Mouse (Mus musculus) 3134 (cell line): ENCODE measurements around the gene Gm39566.

Experiments
- DNase-seq: peaks from one replicate; pipeline ENCODE4 v3.0.0-alpha.2; 2011; ENCODE audit warnings: low spot score; ENCODE audit not compliant: insufficient read length; ENCODE audit errors: extremely low read depth

Gm39566 gene

DNA sequence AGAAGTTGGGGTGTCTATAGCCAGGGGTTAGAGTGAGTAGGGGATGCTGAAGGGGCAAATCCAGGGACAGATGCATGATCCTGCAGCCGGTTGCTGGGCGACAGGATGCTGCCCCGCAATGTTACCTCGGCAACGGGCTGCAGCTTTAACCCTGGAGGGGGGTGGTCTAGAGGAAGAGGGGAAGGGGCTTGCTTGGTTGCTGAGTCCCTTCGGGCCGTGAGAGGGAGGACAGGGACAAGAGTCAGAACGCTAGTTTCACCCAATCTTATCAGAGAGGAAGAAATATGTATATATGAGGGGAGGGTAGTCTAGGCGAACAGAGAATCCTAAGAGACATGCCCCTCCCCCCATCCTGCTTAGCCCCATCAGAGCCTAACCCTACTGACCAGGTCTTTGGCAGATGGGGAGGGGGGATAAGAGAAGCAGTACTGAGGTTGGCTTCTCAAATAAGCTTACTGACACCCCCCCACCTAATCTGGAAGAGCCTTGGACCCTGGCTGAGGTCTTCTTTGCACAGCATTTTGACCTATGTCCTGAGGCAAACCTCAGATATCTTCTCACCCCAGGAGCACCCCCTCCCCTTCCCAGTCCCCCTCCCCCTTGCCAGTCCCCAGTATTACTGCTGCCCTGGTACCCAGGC, 20.3 kb upstream of the Gm39566 start:
- DNase-seq: no peak

DNA sequence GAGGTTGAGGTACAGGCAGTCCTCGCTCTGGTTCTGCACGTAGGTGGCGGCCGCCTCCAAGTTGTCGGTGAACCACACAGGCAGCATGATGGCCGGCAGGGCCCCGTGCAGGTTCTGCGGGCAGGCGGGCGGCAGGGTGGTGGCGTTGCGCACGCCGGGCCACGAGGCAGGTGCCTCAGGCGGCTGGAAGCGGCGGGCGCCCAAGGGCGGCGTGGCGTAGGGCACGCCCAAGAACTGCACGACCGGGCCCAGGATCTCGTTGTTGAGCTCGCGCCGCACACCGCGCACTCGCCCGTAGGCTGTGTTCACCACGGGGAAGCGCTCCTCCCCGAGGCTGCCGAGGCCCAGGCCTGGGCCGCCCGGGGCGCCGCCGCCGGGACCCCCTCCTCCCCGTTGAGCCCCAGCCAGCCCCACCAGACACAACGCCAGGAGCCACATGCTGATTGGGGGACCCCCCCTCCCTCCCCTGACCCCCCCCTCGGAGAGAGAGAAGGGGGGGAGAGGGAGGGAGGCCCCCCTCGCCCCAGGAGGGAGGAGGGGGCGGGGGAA, 19.0 kb upstream of the Gm39566 start:
- no peak for DNase-seq

DNA sequence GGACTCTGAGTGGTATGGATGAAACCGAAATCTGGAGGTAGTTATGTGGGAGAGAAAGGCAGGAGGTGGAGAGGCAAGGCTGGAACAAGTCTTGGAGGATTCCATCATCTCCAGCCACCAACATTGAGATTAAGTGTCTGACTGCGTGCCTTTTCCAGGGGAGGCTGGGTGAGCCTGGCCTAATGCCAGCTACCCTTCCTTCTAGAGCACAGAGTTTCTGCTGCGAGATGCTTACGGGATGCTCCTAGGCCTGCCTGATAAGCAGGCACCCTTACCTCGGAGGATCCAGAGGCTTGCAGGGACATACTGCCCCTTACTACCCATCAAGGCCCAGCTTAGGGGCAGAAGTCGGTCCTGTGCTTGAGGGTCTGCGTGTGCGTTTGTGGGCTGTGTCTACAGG, 18.5 kb upstream of the Gm39566 start:
- no peak for DNase-seq

DNA sequence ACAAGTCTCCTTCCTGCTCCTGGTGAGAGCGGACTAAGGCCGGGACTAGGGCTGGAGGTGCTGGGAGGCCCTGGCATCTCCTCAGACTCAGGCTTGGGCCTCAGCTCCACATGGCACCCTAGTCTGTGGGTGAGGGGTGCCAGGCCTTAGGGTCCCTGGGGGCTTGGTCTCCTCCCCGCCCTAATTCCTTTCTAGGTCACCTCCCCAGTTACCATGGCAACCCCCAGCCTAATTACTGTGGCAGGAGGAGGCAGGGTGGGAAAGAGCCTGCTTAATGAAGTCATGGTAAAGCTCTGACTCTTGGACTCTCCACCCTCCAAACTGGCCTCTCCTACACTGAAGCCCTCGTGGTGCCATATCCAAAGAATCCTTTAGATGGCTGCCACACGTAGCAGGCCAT, 13.7 kb upstream of the Gm39566 start:
- DNase-seq: no peak

DNA sequence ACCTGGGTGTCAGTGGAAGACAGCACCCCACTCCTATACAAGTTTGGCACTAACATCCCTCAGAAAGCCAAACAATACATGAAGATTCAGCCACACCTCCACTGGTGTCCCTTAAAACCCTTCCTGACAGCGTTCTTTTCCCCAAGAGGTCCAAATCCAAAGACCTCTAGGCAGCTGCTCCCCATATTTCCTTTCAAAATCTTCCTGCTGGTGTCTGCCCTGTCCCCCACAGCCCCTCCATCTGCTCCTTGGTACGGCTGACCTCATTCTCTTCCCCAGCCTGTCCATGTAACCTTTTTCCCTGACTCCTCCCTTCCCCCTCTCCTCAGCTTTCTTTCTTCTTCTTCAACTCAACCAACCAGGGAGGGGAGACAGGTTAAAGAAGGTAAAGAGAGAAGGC, 8.4 kb upstream of the Gm39566 start:
- no peak for DNase-seq

DNA sequence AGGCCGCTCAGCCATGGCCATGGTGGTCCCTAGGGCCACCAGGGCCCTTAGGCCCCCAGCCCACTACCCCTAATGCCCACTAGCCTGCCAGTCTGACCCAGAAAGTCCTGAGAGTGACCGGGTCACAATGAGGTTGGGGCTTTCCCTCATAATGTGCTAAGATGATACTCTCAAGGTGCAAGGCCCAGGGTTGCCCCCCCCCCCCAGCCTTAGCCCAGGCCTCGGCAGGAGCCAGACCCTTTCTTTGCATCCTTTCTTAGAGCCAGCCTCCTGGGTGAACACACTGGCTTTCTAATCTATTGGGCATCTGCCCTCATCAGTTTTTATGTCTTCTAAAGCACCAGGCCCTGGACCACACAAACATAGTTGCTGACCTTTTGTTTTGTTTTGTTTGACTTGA, 7.0 kb upstream of the Gm39566 start, which contains the start of gene Spem1:
Spem1 (minus strand) TSS at position 101 of the 400 bp plus-strand sequence.
- DNase-seq: no peak

DNA sequence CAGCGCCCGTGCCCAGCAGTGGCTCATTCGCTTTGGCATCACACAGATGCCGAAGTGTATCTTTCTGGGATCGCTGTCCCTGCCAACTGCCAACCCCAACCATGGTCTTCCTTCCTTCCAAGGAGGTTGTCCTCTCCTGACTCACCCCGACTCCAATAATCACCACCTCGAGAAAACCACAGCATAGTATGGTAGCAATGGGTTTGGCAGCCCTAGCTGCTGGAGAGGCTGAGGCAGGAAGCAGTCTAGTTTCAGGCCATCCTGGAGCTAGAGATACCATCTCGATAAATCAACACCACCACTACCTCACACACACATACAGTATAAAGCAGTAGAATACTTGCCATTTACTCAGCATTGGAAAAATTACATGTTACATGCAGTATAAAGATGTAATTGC, 3.8 kb upstream of the Gm39566 start:
- peak; percentile 48 for DNase-seq

DNA sequence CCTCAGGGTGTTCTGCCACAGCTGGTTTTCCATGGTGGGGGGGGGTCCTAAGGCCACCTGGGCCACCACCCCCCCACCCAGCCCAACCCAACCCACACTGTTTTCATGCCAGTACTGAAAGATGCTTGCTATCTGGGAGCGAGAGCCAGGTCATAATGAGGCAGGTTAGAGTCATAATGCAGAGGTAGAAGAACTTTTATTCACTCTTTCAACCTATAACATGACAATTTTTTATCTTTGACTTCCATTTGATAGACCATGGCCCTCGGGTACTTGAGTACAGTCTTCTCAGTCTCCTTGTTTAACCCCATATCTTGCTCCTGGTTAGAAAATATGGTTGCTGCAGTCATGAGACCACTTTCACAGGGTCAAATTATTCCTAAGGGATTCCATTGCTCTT, 3.3 kb upstream of the Gm39566 start, which contains the start of gene Spem2:
Spem2 (minus strand) TSS at position 101 of the 400 bp plus-strand sequence.
- DNase-seq: no peak

DNA sequence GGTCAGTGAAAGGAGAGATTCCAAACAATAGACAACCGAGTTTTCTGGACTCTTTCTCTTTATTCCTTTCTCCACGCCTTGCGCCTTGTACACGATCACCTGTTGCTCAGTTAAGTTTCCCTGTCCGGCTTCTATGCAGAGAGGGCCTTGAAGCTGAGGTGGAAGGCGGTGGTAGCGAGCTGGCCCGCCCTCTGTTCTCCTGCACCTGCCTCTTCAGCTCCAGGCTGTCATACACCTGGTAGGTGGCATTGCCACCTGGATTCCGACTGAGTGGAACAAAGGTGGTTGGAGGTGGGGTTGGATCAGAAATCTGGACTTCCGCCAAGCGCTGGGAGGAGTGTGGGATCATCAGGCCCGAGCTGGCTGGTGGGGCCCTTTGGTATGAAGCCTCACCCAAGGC, 1.4 kb upstream of the Gm39566 start:
- no peak for DNase-seq

DNA sequence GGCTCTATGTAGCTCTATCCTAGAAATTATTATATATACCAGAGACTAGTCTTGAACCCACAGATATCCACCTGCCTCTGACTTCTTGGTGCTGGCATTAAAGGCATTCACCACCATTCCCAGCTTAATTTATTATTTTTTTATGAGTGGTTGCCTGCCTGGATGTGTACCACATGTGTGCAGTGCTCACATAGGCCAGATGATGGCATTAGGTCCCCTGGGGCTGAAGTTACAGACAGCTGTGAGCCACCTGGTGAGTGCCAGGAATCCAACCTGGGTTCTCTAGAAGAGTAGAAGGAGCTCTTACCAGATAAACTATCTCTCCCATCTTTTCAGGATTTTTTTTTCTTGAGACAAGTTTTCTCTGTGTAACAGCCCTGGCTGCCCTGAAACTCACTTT, 4.8 kb downstream of the Gm39566 start:
- no peak for DNase-seq

DNA sequence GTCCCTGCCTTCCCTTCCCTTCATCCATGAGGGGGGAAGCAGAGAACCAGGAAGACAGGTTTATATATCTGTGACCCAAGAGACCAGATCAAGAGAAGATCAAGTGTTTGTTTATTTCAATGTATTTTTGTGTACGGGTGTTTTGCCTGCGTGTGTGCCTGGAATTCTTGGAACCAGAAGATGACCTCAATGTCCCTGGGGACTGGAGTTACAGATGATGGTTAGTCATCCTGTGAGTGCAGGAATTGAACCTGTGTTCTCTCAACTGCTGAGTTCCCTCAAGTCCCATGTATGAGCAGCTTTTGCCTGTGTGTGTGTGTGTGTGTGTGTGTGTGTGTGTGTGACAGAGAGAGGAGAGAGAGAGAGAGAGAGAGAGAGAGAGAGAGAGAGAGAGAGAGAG, 7.5 kb downstream of the Gm39566 start:
- DNase-seq: no peak

DNA sequence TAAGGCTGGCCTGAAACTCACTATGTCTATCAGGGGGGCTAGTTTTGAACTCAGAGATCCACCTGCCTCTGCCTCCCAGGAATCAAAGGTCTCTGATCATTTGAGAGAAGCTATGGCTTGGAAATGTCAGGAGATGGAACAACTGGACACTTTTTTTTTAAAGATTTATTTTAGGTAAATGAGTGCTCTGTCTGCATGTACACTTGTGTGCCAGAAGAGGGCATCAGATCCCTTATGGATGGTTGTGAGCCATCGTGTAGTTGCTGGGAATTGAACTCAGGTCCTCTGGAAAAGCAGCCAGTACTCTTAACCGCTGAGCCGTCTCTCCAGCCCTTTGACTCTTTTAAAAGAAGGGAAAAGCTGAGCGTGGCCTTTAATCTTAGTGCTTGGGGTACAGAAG, 8.7 kb downstream of the Gm39566 start:
- no peak for DNase-seq

DNA sequence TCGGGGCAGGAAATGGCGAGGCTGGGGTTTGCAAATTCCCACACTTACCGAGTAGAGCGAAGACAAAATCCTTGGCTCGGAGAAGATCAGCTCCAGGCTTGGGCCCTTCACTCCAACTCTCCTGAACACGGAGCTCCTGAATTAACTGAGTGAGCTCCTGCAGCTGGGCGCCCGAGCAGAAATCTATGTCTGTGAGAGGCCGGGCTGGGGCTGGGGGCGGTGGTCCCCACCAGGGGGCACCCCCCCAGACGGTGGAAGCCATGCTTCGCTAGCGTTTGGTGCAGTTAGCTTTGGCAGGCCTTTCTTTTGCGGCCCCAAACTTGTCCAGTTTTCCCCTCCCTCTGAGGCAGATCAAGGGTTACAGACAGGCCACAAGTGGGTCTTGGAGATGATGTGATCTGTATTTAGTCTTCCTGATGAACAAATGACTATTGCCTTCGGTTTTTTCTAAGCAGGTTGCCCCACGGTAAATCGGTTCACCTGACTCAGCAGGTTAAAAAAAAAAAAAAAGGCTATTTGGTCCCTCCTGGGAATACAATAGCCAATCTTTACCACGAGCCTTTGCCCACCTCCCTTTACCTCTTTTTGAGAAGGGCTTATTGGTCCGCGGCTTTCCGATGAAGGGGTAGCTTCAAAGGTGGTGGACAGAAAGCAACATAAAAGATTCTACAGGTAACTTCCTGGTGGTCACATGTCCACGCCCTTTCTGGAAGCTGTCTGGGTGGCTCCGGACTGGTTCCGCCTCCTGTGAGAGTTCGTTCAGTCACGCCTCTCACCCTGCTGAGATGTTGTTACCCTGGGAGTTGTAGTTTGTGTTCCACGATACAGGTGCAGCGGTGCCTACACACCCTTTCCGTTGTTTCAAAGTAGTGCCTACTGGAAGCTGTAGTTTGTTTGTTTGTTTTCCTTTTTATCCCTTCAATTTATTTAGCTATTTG, 9.9 kb downstream of the Gm39566 start, which contains the start of gene Tmem102:
Tmem102 (minus strand) TSS at position 653 of the 938 bp plus-strand sequence.
- no peak for DNase-seq

DNA sequence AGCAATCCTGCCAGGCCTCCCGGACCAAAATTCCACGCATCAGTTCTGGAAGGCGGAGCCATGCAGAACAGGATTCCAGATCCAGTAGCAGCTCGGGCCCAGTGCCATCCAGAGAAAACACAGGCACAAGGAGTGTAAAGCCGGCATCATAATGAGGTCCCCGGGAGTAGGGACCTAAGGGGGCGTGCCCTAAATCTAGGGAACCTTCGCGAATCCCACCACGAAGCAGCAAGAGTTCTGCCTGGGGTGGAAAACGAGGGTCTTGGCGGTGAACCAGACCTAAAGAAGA, 10.5 kb downstream of the Gm39566 start:
- no peak for DNase-seq

DNA sequence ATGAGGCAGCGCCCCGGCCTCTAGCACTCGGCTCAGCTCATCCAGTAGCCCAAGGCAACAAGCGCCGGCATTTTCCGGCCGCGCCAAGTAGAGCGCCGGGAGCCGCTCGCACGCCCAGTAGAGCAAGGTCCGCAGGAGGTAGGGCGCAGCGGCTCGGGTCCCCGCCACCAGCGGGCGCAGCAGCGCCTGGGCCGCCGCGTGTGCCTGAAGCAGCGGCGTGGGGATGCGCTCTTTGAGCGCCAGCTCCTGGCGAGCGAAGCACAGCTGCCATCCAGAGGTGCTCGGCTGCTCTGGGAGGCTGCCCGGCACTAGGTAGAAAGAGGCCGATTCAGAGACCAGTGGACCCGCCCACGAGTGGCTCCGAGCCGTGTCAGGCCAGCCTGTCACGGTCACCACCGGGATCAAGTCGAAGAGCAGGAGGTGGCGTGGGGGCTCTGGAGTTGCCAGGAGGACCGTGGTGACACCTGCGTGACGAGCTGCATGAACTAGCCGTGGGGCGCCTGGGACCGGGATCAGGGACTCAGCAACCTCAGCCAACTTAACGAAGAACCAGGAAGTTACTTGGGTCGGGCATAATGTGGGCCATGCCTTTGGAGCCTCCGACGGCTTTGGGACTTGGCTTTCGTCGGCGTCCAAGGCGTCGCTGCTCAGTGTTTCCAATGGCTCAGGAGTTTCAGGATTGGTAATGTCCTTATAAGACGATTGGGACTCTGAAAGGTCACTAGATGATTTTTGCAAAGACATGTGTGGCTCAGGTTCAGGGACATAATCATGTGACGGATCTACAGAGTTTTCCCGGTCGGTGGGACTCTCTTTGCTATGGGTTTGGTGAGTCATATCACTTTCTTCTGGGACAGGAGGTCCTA, 11.1 kb downstream of the Gm39566 start:
- DNase-seq: peak; percentile 74

DNA sequence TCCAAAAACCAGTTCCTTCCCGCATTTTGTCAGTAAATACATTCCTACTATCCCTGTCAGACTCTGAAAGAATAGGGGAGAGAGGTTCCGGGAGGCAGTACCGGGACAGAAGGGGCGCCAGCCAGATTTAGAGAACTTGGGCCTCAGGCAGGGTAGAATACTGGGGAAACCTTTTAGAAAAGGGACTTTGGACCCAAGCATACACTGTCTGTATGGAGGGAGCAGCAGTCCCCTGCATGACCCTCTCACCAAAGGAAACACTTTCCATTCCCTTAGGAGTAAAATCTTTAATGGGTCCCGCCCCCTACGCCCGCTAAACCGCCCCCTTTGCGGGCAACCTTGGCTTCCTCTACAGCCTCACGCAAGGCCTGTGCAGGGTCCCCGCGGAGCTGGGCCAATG, 11.8 kb downstream of the Gm39566 start:
- no peak for DNase-seq

DNA sequence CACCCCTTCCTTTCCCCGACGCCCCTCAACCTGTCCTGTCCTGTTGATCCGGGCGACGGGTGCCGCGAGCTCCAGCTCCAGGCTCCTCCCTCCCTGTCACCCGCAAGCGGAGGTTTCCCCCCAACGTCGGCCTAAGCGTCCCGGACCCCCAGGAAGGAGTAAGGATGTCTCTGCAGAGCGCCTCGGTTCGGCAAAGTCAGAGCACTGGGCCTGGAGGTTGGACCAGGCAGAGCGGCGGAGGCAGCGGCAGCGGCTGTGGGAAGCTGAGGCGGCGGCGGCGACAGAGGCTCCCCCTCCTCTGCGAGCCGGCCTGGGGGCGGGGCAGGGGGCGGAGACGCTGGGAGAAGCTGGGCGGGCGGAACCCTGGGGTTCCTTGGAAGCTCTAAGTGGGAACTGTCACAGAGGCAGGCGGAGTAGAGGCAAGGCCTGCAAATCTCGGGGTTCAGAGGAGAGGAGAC, 12.4 kb downstream of the Gm39566 start:
- DNase-seq: no peak

DNA sequence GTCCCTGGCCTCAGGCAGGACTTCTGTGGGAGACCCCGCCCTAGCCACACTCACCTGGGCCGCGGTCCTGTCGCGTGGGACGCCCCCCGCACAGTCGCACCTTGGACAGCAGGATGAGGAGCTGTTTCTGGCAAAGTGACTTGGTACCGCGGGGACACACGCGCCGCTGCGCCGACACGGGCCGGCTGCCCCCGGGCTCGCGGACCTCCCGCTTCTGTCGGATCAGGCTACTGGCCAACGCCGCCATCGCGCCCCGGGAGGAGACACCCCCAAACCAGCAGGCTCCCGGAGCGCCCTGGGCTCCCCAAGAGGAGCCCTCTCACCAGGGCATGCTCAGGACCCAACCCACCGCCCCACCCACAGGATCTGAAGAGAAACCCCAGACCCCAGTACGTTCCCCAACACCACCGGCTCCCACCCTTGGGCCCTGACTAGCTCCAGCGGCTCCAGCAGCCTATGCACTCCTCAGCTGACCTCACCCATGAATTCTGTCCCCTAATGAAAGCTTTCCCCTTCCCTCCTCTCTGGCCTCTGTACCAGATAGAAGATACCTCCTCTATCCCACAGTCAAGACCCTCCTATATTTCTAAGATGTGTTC, 13.6 kb downstream of the Gm39566 start, which contains the start of gene Fgf11:
Fgf11 (minus strand) TSS at position 479 of the 599 bp plus-strand sequence.
- no peak for DNase-seq

DNA sequence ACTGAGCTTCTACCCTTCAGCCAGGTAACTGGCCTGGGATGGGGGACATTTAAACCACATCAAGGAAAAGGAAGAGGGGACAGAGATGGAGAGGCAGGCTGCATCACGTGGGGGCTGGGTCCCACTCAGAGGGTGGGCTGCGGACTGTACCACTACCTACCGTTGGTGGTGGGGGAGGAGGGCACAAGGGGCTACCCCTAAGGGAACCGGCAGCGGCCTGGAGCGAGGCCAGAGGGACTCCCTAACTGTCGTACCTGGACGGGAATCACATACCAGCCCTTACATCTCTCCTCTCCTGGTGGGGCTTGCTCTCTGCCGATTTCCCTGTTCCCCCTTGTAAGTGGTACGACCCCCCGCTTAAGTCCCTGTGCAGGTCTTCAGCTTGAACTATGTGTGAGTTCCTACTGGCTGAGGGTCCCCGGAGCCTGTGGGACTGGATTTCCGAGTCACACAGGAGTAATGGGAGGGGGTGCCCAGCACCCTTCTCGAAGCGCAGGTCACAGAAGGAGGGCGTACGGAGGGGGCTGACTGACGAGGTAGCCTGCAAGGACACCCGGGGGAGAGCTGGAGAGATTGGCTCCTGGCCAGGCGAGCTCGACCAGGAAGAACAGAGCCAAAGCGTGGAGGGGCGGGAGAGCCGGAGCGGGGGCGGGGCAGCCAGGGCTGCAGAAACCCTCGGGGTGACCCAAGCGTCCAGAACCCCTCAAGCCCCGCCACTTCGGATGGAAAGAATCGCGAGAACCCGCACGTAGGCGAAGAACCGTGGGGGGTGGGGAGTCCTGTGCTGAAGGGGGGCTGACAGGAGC, 14.5 kb downstream of the Gm39566 start:
- DNase-seq: no peak

DNA sequence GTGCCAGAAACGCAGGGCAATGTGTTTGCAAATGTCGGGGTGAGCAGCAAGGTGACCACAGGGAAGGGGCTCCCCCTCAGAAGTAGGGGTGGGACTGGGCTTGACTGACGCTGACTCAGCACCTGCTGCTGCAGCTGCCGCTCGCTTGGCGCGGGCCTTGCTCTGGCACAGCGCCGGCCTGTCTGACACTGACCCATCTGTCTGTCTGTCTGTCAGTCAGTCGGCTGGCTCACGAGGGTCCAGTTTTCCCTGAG, 15.0 kb downstream of the Gm39566 start:
- DNase-seq: no peak
